Mouse (Mus musculus): ENCODE measurements around the gene Pde4d. TPM values are rescaled to one million over a fixed set of nuclear protein-coding genes. Genes with fewer than 3 reads are reported as not detected.

Gene Pde4d
- polyA plus RNA-seq, 1 experiment, result 33.8 TPM

DNA sequence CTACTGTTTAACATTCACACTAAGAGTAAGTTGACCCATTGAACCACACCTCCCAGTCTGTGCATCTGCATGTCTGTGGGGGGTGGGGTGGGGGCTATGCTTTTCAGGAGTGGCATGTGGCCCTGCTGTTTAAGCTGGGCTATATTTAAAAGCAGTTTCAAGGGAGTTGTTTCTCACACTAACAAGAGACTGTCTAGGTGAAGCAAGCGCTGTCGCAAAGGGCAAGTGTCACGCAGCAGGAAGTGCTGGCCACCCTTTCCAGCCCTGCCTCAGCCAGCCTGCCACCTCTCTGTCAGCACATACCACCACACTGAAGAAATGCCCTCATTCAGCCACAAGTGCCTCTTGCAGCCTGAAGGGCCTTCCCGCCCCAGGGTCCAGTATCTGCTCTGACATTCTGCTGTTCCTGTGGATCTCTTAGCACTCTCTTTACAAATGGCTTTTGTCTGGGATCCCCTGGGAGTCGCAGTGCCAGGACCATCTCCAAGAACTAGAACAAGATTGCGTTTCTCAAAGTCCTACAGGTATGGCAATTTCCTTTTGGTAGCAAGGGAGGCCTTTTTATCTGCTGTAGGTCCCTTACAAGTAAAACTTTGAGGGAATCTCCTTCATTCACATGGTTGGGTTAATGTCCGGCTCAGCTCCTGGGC lies 1182.8 kb downstream of the Pde4d start:
- Histone ChIP-seq H3K4me3 (replicated peaks; ENCODE audit: insufficient read depth, low read depth, low read length) (no peak overlapping the region), H3K27ac (ENCODE audit: insufficient read depth, low read length) (no peak overlapping the region), H3K27me3 (ENCODE audit: control insufficient read depth, insufficient read depth, low read length) (no peaks in the 10 kb centered on the region), H3K4me1 (ENCODE audit: control insufficient read depth, insufficient read depth, low read length) (peaks cover 2% of the 10 kb centered on the region; the same call in 1 of the 2 replicates)
- 57% methylated on average over 7 of the region's 7 CpGs for WGBS
- no peak for DNase-seq
- no peak for TF ChIP-seq POLR2A (IDR thresholded peaks at IDR 0.05; ENCODE audit: borderline replicate concordance, insufficient read depth, low read length)
- no peak for TF ChIP-seq CTCF (IDR thresholded peaks at IDR 0.05; ENCODE audit: borderline replicate concordance, insufficient read depth, low read depth, low read length)

DNA sequence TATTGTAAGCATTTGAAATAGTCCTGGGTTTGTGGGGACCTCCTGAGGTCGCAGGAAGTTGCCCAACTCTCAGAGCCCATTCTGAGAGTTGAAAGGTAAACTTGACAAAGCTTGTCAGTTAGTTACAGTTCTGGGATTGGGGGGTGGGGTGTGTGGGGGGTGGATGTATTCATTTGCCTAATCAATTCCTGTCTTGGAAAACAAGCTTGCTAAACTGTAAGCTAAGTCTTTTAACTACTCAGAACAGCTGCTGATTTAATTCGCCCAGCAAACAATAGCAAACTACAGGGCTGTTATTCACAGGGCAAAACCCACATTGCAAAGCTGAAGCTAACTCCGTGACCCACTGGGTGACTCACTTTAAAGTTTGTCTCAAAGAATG lies 1183.3 kb downstream of the Pde4d start:
- H3K4me3 ChIP-seq (replicated peaks; ENCODE audit: insufficient read depth, low read depth, low read length), result no peak overlapping the region
- DNase-seq, result no peak
- 54% methylated on average over 3 of the region's 3 CpGs for WGBS
- H3K27ac ChIP-seq (ENCODE audit: insufficient read depth, low read length), result no peak overlapping the region
- H3K4me1 ChIP-seq (ENCODE audit: control insufficient read depth, insufficient read depth, low read length), result peaks cover 2% of the 10 kb centered on the region; the same call in 1 of the 2 replicates
- no peaks in the 10 kb centered on the region for H3K27me3 ChIP-seq (ENCODE audit: control insufficient read depth, insufficient read depth, low read length)
- no peak for TF ChIP-seq CTCF (IDR thresholded peaks at IDR 0.05; ENCODE audit: borderline replicate concordance, insufficient read depth, low read depth, low read length)
- no peak for TF ChIP-seq POLR2A (IDR thresholded peaks at IDR 0.05; ENCODE audit: borderline replicate concordance, insufficient read depth, low read length)

DNA sequence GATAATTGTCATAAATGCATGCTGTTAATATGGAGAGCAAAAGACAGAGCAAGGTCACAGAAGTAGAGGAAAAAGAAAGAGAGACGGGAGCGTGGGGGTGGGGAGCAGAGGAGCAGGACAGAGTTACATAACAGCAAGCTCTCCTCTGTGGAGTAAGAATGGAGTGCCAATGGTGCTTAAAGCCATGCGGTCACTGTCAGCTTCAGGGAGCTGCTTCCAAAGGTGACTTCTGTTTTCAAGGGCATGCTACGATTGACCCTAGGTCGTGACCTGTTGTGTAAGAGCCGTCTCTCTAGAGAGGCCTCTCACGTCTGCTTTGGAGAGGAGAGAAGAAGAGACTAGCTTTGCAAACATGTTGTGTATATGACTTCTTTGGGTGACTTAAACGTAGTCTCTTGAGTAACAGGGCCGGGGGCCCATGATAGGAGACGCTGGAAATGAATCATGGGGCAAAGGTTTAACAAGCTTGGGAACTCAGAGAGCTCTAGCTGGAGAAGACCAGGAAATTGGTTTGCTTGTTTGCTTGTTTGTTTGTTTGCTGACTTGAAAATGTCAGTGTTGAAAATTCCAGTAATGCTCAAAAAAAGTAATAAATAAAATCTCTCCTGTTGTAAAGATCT lies 1186.3 kb downstream of the Pde4d start:
- no peak overlapping the region for H3K27ac ChIP-seq (ENCODE audit: insufficient read depth, low read length)
- peaks cover 2% of the 10 kb centered on the region; the same call in 1 of the 2 replicates for H3K4me1 ChIP-seq (ENCODE audit: control insufficient read depth, insufficient read depth, low read length)
- WGBS, result 88% methylated on average over 10 of the region's 10 CpGs
- H3K4me3 ChIP-seq (replicated peaks; ENCODE audit: insufficient read depth, low read depth, low read length), result no peak overlapping the region
- TF ChIP-seq POLR2A (IDR thresholded peaks at IDR 0.05; ENCODE audit: borderline replicate concordance, insufficient read depth, low read length) (no peak), CTCF (IDR thresholded peaks at IDR 0.05; ENCODE audit: borderline replicate concordance, insufficient read depth, low read depth, low read length) (no peak)
- no peak for DNase-seq
- no peaks in the 10 kb centered on the region for H3K27me3 ChIP-seq (ENCODE audit: control insufficient read depth, insufficient read depth, low read length)

DNA sequence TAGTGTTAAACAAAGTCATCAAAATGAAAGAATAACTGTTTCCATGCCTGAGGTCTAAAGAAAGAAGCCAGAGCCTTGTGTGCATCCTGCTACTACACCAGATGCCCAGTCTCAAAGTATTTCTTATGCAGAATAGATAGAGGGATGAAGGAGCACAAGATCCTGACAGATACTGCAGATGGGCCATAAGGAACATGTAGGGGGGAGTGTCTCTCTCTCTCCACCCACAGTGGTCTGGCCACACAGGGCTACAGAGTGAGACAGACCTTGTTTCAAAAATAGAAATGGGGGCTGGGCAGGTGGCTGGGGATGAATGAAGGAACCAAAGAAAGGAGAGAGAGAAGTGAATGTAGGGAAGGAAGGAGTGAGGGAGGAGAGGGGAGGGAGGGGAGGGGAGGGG lies 1188.5 kb downstream of the Pde4d start:
- no peak for DNase-seq
- Histone ChIP-seq H3K27me3 (ENCODE audit: control insufficient read depth, insufficient read depth, low read length) (no peaks in the 10 kb centered on the region), H3K4me1 (ENCODE audit: control insufficient read depth, insufficient read depth, low read length) (peaks cover 2% of the 10 kb centered on the region), H3K4me3 (replicated peaks; ENCODE audit: insufficient read depth, low read depth, low read length) (no peak overlapping the region), H3K27ac (ENCODE audit: insufficient read depth, low read length) (no peak overlapping the region)
- TF ChIP-seq POLR2A (IDR thresholded peaks at IDR 0.05; ENCODE audit: borderline replicate concordance, insufficient read depth, low read length) (no peak), CTCF (IDR thresholded peaks at IDR 0.05; ENCODE audit: borderline replicate concordance, insufficient read depth, low read depth, low read length) (no peak)

DNA sequence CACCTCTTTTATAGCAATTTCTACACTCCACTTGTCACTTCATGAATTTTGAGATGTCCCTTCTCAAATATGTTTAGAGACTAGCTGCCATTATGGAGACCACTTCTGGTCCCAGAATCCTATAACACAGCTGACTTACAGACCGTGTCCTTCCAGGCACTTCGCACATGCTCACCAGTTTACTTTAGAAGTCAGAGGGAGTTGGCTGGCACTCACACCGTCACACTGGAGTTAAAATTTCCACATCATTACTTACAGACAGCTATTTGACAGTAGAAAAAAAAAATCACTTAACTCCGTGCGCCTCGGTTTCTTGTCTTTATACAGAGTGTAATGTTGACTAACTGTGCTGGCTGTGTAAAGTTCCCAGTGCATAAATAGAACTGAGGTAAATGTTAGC lies 1189.5 kb downstream of the Pde4d start:
- TF ChIP-seq POLR2A (IDR thresholded peaks at IDR 0.05; ENCODE audit: borderline replicate concordance, insufficient read depth, low read length) (no peak), CTCF (IDR thresholded peaks at IDR 0.05; ENCODE audit: borderline replicate concordance, insufficient read depth, low read depth, low read length) (no peak)
- no peak overlapping the region for H3K4me3 ChIP-seq (replicated peaks; ENCODE audit: insufficient read depth, low read depth, low read length)
- WGBS, result 74% methylated on average over 6 of the region's 6 CpGs
- no peak overlapping the region for H3K27ac ChIP-seq (ENCODE audit: insufficient read depth, low read length)
- peaks cover under 1% of the 10 kb centered on the region for H3K4me1 ChIP-seq (ENCODE audit: control insufficient read depth, insufficient read depth, low read length)
- no peaks in the 10 kb centered on the region for H3K27me3 ChIP-seq (ENCODE audit: control insufficient read depth, insufficient read depth, low read length)
- no peak for DNase-seq

DNA sequence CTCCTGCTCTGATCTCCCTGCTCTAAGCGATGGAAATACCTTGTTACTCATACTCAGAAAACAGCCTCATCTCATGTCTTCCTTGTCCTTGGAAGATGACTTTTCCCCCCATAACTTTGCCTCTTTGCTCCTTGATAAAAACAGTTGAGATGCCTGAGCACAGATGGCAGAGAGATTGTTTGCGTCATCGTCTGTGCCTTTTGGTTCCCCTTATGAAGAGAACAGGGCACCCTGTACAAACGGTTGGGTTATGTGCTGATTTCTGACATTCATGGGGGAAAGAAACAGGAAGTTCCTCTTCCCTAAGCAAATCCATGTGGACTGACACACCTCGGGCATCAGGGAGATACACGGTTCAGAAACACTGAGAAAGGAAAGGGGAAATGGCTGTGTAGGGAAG lies 1191.8 kb downstream of the Pde4d start:
- Histone ChIP-seq H3K4me1 (ENCODE audit: control insufficient read depth, insufficient read depth, low read length) (no peaks in the 10 kb centered on the region; the same call in none of the 2 replicates), H3K27ac (ENCODE audit: insufficient read depth, low read length) (no peak overlapping the region), H3K4me3 (replicated peaks; ENCODE audit: insufficient read depth, low read depth, low read length) (no peak overlapping the region), H3K27me3 (ENCODE audit: control insufficient read depth, insufficient read depth, low read length) (no peaks in the 10 kb centered on the region)
- TF ChIP-seq POLR2A (IDR thresholded peaks at IDR 0.05; ENCODE audit: borderline replicate concordance, insufficient read depth, low read length) (no peak), CTCF (IDR thresholded peaks at IDR 0.05; ENCODE audit: borderline replicate concordance, insufficient read depth, low read depth, low read length) (no peak)
- WGBS, result 85% methylated on average over 6 of the region's 6 CpGs
- DNase-seq, result no peak

DNA sequence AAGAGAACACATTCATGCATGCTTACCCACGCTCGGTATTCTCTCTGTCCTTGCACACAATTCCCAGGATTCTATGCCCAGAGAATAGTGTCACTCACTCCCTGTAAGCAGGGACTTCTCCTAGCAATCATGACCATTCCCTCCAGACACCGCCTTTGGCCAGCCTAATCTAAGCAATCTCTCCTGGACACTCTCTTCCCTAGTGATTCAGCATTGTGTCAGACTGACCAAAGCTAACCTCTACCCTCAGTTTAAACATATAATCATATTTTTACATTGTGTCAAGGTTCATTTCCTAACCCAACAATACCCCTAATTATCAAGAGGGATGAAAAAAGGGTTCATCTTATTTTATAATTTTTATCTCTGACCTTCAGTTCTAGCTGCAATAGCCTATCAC lies 1193.7 kb downstream of the Pde4d start:
- Histone ChIP-seq H3K4me1 (ENCODE audit: control insufficient read depth, insufficient read depth, low read length) (no peaks in the 10 kb centered on the region; the same call in none of the 2 replicates), H3K27me3 (ENCODE audit: control insufficient read depth, insufficient read depth, low read length) (no peaks in the 10 kb centered on the region), H3K27ac (ENCODE audit: insufficient read depth, low read length) (no peak overlapping the region), H3K4me3 (replicated peaks; ENCODE audit: insufficient read depth, low read depth, low read length) (no peak overlapping the region)
- WGBS, result 70% methylated on average over 3 of the region's 3 CpGs
- DNase-seq, result no peak
- TF ChIP-seq CTCF (IDR thresholded peaks at IDR 0.05; ENCODE audit: borderline replicate concordance, insufficient read depth, low read depth, low read length), result no peak
- no peak for TF ChIP-seq POLR2A (IDR thresholded peaks at IDR 0.05; ENCODE audit: borderline replicate concordance, insufficient read depth, low read length)

DNA sequence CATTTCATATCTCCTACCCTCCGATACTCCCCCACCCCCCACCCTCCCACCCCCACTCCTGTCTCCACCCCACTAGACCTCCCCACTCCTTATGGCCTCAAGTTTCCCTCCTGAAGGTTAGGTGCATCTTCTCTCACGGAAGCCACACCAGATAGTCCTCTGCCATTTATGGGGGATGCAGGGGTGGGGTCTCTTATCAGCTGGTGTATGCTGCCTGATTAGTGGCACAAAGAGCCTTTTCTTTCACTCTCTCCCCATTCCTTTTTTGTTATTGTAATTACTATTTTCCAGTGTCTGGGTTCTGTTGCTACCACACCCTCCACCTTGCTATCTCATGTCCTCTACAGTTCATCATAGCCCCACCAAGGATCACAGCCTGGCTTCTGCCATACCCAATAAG lies 1194.3 kb downstream of the Pde4d start:
- Histone ChIP-seq H3K4me3 (replicated peaks; ENCODE audit: insufficient read depth, low read depth, low read length) (no peak overlapping the region), H3K4me1 (ENCODE audit: control insufficient read depth, insufficient read depth, low read length) (no peaks in the 10 kb centered on the region; the same call in none of the 2 replicates), H3K27me3 (ENCODE audit: control insufficient read depth, insufficient read depth, low read length) (no peaks in the 10 kb centered on the region), H3K27ac (ENCODE audit: insufficient read depth, low read length) (no peak overlapping the region)
- no peak for TF ChIP-seq POLR2A (IDR thresholded peaks at IDR 0.05; ENCODE audit: borderline replicate concordance, insufficient read depth, low read length)
- TF ChIP-seq CTCF (IDR thresholded peaks at IDR 0.05; ENCODE audit: borderline replicate concordance, insufficient read depth, low read depth, low read length), result no peak
- WGBS, result 93% methylated on average over 2 of the region's 2 CpGs
- no peak for DNase-seq
